Mouse (Mus musculus) megakaryocyte-erythroid progenitor cell, adult 5-6 weeks (primary cell): Measurements from ENCODE around the gene Spata4. TPM values are rescaled to one million over a fixed set of nuclear protein-coding genes. Genes with fewer than 3 reads are reported as not detected.
A peak's percentile ranks its signal among the peaks of the same experiment; 100 is the strongest.
"Not testable (repeated sequence)": the region's sequence is repeated elsewhere in the genome, so short reads cannot be mapped to it uniquely, and the experiment has no call there.

Source experiments
- ATAC-seq: replicated peaks from 2 replicates; pipeline ENCODE4 v1.8.0; 2016; ENCODE audit warnings: mild to moderate bottlenecking, inconsistent platforms; ENCODE audit not compliant: severe bottlenecking, poor library complexity, low FRiP score, low TSS enrichment
- total RNA-seq, 2 experiments: library from RNA; stranded (forward) in 1 of 2; stranded (reverse) in 1 of 2; fragments of 200-1000, 215-1000 nt in 1 of 2; fragments of >200 nt in 1 of 2; fragmentation: Nextera tagmentation in 1 of 2; gene quantifications; 2 replicates each; pipeline ENCODE4 v1.2.3; 2014 to 2017

The Spata4 gene
- total RNA-seq (2014; fragmentation: Nextera tagmentation), result not detected in 2 replicates
- total RNA-seq (2017), result not detected in 2 replicates

GRCm38 (mm10) chr8:54600671-54601251 is at the start of gene Spata4:
Gene Spata4, plus strand, starts transcription at chr8:54600781.
- ATAC-seq, result peak; percentile 75; the same call in 1 of the 2 replicates

DNA sequence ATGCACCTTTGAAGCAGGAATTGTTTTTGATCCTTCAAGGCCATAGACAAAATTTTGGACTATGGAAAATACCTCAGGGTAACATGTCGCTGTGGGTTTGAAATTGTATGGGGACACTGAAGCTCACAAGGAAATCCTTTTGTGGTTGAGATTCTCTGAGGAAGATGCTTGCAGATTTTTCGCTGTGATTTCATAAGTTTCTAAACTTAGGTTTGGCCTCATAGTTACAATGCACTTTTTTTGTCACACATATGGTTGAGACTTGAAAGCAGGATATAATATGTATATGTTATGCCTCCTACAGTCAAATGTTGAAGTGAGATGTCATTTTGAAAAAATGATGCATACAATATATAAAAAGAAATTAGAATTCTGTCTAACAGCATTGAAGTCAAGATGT is 45.7 kb upstream of the Spata4 start:
- ATAC-seq, result no peak

DNA sequence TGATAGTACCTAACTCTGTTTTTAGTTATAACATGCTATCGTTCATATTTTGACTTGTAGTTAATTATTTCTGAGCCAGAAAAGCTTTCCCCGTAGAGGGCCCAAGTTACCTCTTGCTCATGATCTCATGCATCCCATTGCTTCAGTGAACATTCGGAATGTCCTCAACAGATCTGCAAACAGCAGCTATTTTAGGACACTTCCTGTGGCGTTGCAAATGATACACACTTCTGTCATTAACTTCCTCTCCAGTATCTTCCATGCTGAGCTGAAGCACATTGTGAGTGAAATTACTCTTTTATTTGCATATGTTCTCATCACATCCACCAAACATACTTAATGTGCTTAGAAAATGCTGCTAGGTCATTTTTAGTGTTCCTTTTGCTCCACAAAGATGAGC is 38.4 kb upstream of the Spata4 start:
- no peak for ATAC-seq

DNA sequence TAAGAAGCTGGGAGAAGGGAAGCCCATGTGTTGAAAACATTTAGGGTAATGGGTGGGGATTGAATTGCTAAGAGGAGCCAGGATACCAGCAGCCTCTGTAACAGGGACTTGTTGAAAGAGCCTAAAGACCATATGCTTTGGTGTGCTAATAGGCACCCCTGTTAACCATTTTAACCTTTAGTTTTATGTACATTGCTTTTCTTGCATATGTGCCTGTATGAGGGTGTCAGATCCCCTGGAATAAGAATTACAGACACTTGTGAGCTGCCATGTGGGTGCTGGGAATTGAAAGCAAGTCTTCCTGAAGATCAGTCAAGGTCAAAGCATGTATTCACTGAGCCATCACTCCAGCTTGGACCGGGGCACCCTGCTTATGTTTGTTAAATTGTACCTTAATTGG is 35.4 kb upstream of the Spata4 start:
- ATAC-seq, result no peak

DNA sequence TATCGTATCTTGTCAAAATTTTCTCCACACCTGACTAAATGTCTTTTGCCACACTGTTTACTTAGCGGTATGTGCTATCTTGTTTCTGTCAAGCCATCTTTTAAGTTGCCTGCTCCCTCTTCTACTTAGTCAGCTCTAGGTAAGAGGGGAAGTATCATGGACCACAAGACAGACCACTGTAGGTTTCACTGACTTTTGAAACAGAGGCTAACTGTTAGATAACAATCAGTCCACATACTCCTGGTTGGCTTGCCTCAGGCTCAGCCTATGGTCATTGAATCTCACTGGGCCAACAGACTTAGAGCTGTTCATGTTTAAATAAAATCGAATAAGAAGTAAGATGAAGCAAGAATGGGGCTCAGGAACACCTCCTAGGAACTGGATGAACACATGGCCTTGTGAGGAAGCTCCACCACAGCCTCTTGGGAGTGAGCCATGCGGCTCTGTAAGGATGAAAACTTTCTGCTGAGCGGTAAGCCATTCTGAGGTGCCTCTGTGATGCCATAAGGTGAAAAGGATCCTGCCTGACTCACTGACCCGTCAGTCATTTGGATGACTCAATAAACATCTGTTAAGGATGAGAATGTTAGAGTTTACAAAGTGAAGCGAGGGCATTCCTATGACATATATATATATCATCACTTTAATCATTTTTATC is 34.8 kb upstream of the Spata4 start:
- ATAC-seq, result no peak

- ATAC-seq, result no peak
Observed at GRCm38 (mm10) chr8:54567168-54567567, 33.4 kb upstream of the Spata4 start.

GRCm38 (mm10) chr8:54570618-54571609 is 29.7 kb upstream of the Spata4 start:
- no peak for ATAC-seq

DNA sequence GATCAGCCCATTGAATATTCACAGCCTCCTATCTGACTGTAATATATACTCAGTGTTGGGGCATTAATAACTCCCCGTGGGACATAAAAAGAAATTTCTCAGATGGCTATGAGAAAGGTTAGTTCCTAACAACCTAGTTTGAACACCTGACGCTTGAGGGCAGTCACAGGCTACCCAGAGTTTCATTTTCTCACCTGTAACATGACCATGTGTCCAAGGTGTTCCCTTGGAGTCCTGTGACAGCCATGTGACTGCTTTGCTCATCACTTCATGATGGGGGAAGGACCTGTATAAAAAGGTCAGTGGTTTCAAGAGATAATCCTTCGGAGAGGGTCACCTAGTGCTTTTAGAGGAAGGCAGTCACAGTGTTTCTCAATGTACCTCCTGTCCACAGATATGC is 19.1 kb upstream of the Spata4 start:
- ATAC-seq, result no peak

DNA sequence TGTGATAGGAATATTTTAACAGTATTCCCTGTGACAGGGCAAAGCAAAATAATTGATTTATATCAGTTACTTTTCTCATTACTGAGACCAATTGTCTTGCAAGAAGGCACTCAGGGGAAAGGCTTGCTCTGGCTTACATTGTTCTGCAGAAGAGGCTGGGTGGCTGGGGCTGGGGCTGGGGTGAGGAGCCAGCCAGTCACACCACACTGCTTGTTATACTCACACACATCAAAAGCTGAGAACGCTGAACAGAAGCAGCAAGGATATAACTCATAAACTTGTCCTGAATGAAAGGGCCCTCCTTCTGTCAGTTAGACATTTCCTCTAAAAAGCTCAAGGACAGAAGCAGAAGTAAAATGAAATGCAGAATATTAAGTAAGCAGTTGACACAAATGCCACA is 17.7 kb upstream of the Spata4 start:
- no peak for ATAC-seq

DNA sequence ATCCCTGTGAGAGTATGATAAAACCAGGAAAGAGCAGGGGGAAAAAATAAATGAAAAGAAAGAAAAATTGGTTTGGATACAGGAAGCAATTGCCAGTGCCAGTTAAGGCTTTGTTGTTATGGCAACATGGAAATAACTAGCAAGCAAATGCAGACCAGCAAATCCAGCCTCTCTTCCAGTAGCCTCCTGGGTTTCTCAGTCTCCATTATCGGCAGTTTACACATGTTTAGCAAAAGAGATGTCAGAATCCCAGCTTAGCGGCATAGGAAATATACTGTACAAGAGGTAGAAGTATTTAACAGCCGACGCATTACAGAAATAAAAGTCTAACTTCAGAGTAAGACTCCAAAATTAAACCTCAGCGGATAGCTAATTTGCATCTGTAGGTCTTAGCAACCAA is 5.9 kb upstream of the Spata4 start:
- no peak for ATAC-seq

GRCm38 (mm10) chr8:54596051-54596450 is 4.5 kb upstream of the Spata4 start:
- no peak for ATAC-seq

DNA sequence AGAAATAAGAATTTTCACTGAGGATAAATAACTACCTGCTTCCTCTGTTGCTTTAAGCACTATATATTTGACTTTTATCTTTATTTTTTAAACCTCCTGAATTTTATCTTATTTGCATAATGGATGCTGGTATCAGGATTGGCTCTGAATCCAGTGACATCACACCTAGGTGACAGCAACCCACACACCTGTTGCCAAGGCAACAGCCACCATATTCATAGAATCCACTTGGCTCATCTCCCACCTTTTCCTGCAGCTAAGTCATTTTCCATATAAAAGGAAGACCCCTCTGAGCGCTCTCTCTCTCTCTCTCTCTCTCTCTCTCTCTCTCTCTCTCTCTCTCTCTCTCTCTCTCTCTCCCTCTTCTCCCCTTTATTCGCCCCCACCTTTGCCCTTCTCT is 3.6 kb upstream of the Spata4 start:
- ATAC-seq, result no peak

GRCm38 (mm10) chr8:54597386-54597785 is 3.2 kb upstream of the Spata4 start:
- ATAC-seq, result no peak

- no peak for ATAC-seq
Observed at GRCm38 (mm10) chr8:54603440-54603839, 2.9 kb downstream of the Spata4 start.

GRCm38 (mm10) chr8:54609336-54609735 is 8.8 kb downstream of the Spata4 start:
- ATAC-seq, result no peak

DNA sequence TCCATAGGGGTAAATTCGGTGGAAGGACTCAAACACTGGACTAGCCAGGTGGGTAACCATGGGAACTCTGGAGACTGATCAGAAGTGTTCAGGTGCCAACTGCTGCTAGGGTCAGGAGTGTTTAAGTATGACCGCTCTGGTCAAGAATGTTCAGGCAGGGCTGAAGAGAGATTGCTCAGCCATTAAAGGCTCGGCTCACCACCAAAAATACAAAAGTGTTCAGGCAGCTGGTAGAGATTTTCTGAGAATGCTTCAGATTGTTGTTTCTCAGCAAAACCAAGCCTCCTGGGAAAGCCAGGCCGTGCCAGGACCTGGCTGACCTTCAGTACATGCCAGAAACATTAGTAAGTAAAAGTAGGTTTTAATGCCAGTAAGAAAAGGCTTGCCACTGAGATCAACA is 9.7 kb downstream of the Spata4 start:
- ATAC-seq, result no peak

- not testable (repeated sequence) for ATAC-seq
Observed at GRCm38 (mm10) chr8:54616710-54617109, 16.1 kb downstream of the Spata4 start.

DNA sequence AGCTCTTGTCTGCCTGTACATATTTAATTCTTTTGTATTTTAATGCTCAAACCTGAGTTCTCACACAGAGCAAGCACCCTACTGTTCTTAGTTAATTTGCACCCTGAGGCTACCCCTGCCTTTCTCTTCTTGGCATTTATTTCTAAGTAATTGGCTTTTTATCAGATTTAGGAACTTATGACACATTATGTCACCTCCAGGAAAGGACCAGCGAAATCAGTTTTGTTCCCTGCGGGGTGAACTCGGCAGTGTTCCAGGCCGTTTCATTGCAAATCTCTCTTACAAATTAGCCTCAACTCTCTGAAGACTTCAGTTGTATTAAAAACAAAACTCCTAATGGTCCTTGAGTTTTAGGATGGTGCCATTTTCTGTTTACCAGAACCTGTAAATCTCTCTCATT is 38.1 kb downstream of the Spata4 start:
- no peak for ATAC-seq
